Mouse (Mus musculus): ENCODE data around the gene Ube3b. TPM values are rescaled to one million over a fixed set of nuclear protein-coding genes. Genes with fewer than 3 reads are reported as not detected.

Ube3b gene
- total and polyA plus RNA-seq, 3 experiments, result 11.7 to 29.8 (median 22.1) TPM

GRCm38 (mm10) chr5:114360968-114361367, 19.4 kb upstream of the Ube3b start:
- no peak for TF ChIP-seq RAD21 (IDR thresholded peaks at IDR 0.05; ENCODE audit: low read depth, low read length)
- TF ChIP-seq POLR2A (IDR thresholded peaks at IDR 0.05; ENCODE audit: low read depth, low read length), result no peak
- no peak for TF ChIP-seq USF2 (conservative IDR thresholded peaks at IDR 0.05; ENCODE audit: low read depth, low read length)
- TF ChIP-seq NRF1 (IDR thresholded peaks at IDR 0.05; ENCODE audit: low read depth, low read length), result no peak
- no peak for TF ChIP-seq EP300 (IDR thresholded peaks at IDR 0.05; ENCODE audit: low read length)
- no peak for TF ChIP-seq HCFC1 (IDR thresholded peaks at IDR 0.05; ENCODE audit: low read depth, low read length)
- TF ChIP-seq KAT2A (IDR thresholded peaks at IDR 0.05; ENCODE audit: insufficient replicate concordance, low read length), result no peak
- TF ChIP-seq ZKSCAN1 (IDR thresholded peaks at IDR 0.05; ENCODE audit: borderline replicate concordance, low read depth, low read length), result no peak
- TF ChIP-seq UBTF (IDR thresholded peaks at IDR 0.05; ENCODE audit: low read depth, low read length), result no peak
- no peak for TF ChIP-seq ZMIZ1 (IDR thresholded peaks at IDR 0.05; ENCODE audit: low read depth, low read length)
- TF ChIP-seq TBP (conservative IDR thresholded peaks at IDR 0.05; ENCODE audit: low read depth, low read length), result no peak
- no peak for TF ChIP-seq MXI1 (IDR thresholded peaks at IDR 0.05; ENCODE audit: low read depth, low read length)
- peaks cover 24 to 93% of the 10 kb centered on the region in 2 experiments for H3K36me3 ChIP-seq (replicated peaks in 1 of 2; ENCODE audit: control insufficient read depth in 1 of 2, insufficient read depth in 1 of 2, low read length in 1 of 2)
- no peak overlapping the region for H3K27ac ChIP-seq (ENCODE audit: insufficient read depth, low read depth)
- no peak overlapping the region for H3K4me2 ChIP-seq (ENCODE audit: insufficient read depth, low read depth, poor library complexity, severe bottlenecking)
- H3K4me3 ChIP-seq (replicated peaks in 1 of 3; ENCODE audit: low read depth in 2 of 3, low read length in 2 of 3, poor library complexity in 1 of 3), result no peak overlapping the region
- no peaks in the 10 kb centered on the region for H3K4me1 ChIP-seq (ENCODE audit: control insufficient read depth in 1 of 2, insufficient read depth in 2 of 2)
- dilution Hi-C loops (cut with MboI; ENCODE audit: extremely low pct_ligation_motif_present, extremely low pct_unique_long_range_greater_than_20kb, low sequenced_read_pairs) (no loop called here), in situ Hi-C loops (cut with MboI; ENCODE audit: low pct_ligation_motif_present, low pct_unique_long_range_greater_than_20kb, low sequenced_read_pairs) (no loop called here)
- no peaks in the 10 kb centered on the region for H3K9me3 ChIP-seq (replicated peaks; ENCODE audit: low read length)
- no peaks in the 10 kb centered on the region for H3K27me3 ChIP-seq (replicated peaks)
- no peak for DNase-seq (ENCODE audit: extremely low read depth)
- no peaks in the 10 kb centered on the region for H3K79me2 ChIP-seq (replicated peaks; ENCODE audit: control insufficient read depth, extremely low read depth, insufficient read depth, poor library complexity, severe bottlenecking)
- H3K9ac ChIP-seq (ENCODE audit: insufficient read depth, low read depth), result no peak overlapping the region

GRCm38 (mm10) chr5:114365043-114365752, 15.2 kb upstream of the Ube3b start:
- H3K27ac ChIP-seq (ENCODE audit: insufficient read depth, low read depth), result no peak overlapping the region
- in situ Hi-C loops (cut with MboI; ENCODE audit: low pct_ligation_motif_present, low pct_unique_long_range_greater_than_20kb, low sequenced_read_pairs), result no loop called here
- TF ChIP-seq BHLHE40 (IDR thresholded peaks at IDR 0.05; ENCODE audit: low read depth, low read length), result no peak
- no peak for TF ChIP-seq ZNF384 (IDR thresholded peaks at IDR 0.05; ENCODE audit: low read depth, low read length)
- TF ChIP-seq MEF2A (IDR thresholded peaks at IDR 0.05; ENCODE audit: borderline replicate concordance, low read depth, low read length), result no peak
- no peak for TF ChIP-seq HCFC1 (IDR thresholded peaks at IDR 0.05; ENCODE audit: low read depth, low read length)
- no peak for TF ChIP-seq IRF4 (IDR thresholded peaks at IDR 0.05; ENCODE audit: low read depth, low read length)
- no peak for TF ChIP-seq MAX (IDR thresholded peaks at IDR 0.05; ENCODE audit: low read length)
- no peak for TF ChIP-seq ZKSCAN1 (IDR thresholded peaks at IDR 0.05; ENCODE audit: borderline replicate concordance, low read depth, low read length)

More at GRCm38 (mm10) chr5:114365043-114365752, 15.2 kb upstream of the Ube3b start:
- Histone ChIP-seq H3K9ac (ENCODE audit: insufficient read depth, low read depth) (no peak overlapping the region), H3K4me3 (replicated peaks in 1 of 3; ENCODE audit: low read depth in 2 of 3, low read length in 2 of 3, poor library complexity in 1 of 3) (no peak overlapping the region), H3K36me3 (replicated peaks in 1 of 2; ENCODE audit: control insufficient read depth in 1 of 2, insufficient read depth in 1 of 2, low read length in 1 of 2) (peaks cover 59 to 99% of the 10 kb centered on the region in 2 experiments), H3K4me1 (ENCODE audit: control insufficient read depth in 1 of 2, insufficient read depth in 2 of 2) (no peaks in the 10 kb centered on the region), H3K9me3 (replicated peaks; ENCODE audit: low read length) (no peaks in the 10 kb centered on the region), H3K79me2 (replicated peaks; ENCODE audit: control insufficient read depth, extremely low read depth, insufficient read depth, poor library complexity, severe bottlenecking) (no peaks in the 10 kb centered on the region), H3K4me2 (ENCODE audit: insufficient read depth, low read depth, poor library complexity, severe bottlenecking) (no peak overlapping the region), H3K27me3 (replicated peaks) (no peaks in the 10 kb centered on the region)
- dilution Hi-C loops (cut with MboI; ENCODE audit: extremely low pct_ligation_motif_present, extremely low pct_unique_long_range_greater_than_20kb, low sequenced_read_pairs), result no loop called here
- DNase-seq (ENCODE audit: extremely low read depth), result no peak

Measured in CH12.LX (cell line).